Mouse (Mus musculus) liver, embryonic 14.5 days (tissue): ENCODE data around the gene Gm4881.

Source experiments
- CTCF ChIP-seq: IDR thresholded peaks from 2 replicates; pipeline ENCODE4 v1.5.1; 2016; ENCODE audit warnings: antibody characterized with exemption, low read depth, control low read depth
- EP300 ChIP-seq: IDR thresholded peaks from 2 replicates; pipeline ENCODE4 v1.6.1; 2016; ENCODE audit warnings: antibody characterized with exemption, low read depth

DNA sequence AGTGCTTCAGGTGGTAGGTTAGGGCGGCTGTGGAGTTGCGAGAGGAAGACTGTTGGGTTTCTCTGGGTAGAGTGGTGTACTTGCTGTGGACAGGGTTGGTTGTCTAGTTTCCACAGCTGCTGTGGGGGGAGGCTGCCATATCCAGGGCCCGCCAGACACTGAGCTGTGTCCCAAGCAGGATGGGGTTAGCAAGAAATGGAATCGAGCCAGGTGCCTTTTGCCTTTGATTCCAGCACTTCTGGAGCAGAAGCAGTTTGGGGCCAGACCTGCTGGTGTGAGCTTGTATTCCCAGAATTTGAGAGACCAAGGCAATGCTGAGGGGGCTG lies 58.0 kb downstream of the Gm4881 start:
- TF ChIP-seq CTCF (no peak), EP300 (no peak)
